Mouse (Mus musculus): ENCODE data around the gene Wwc2.

GRCm38 (mm10) chr8:47979876-47980275 lies 10.8 kb downstream of the Wwc2 start:
- TF ChIP-seq TAL1 (IDR thresholded peaks at IDR 0.05; ENCODE audit: low read length) (no peak), GATA1 (IDR thresholded peaks at IDR 0.05; ENCODE audit: low read length) (no peak)

Data from erythroblast, embryonic 14.5 days (primary cell).